9 mouse cellular contexts compared by ENCODE assay signal in genomic region chr5:135185596-135185995, GRCm38 (mm10). TPM values are rescaled to one million over a fixed set of nuclear protein-coding genes. Genes with fewer than 3 reads are reported as not detected.
A peak's percentile ranks its signal among the peaks of the same experiment; 100 is the strongest.
DNase-seq lines count a peak whose midpoint lies in the region; ATAC-seq lines count a peak whose summit lies in the region.
"Had no signal": no experiment of that assay in that cellular context is flagged by ENCODE, and none has a peak within 500 bp of the region (broad histone marks: within the 10 kb centered on the region; RNA-seq: fewer than 3 reads in every experiment).

No protein-coding gene starts in this region.

- no peak overlapping the region for H3K9ac ChIP-seq in limb, embryonic 11.5 days (ENCODE audit: low read length)
- H3K9ac ChIP-seq in embryonic facial prominence, embryonic 11.5 days (replicated peaks; ENCODE audit: low read length), result no peak overlapping the region

- H3K27ac ChIP-seq in limb, embryonic 11.5 days (replicated peaks; ENCODE audit: low read depth, low read length), result no peak overlapping the region
- H3K27ac ChIP-seq in limb, embryonic 10.5 days, result no peak overlapping the region
- H3K27ac ChIP-seq in embryonic facial prominence, embryonic 11.5 days (replicated peaks; ENCODE audit: low read depth, low read length), result no peak overlapping the region

- peaks cover 7% of the 10 kb centered on the region for H3K36me3 ChIP-seq in limb, embryonic 11.5 days (ENCODE audit: control insufficient read depth, insufficient read depth, low read length)
- peaks cover 54% of the 10 kb centered on the region for H3K36me3 ChIP-seq in limb, embryonic 10.5 days
- peaks cover 6% of the 10 kb centered on the region for H3K36me3 ChIP-seq in embryonic facial prominence, embryonic 11.5 days (replicated peaks; ENCODE audit: control insufficient read depth, insufficient read depth, low read depth, low read length)

- WGBS in limb, embryonic 11.5 days, result 34% methylated on average over 3 of the region's 3 CpGs
- WGBS in limb, embryonic 10.5 days, result 45% methylated on average over 3 of the region's 3 CpGs
- 28% methylated on average over 3 of the region's 3 CpGs for WGBS in embryonic facial prominence, embryonic 11.5 days

- DNase-seq in cerebellum, adult 11-12 months, result peak; percentile 50
- no peak for DNase-seq in cerebellum, adult 18-20 months
- DNase-seq in limb, embryonic 11.5 days (ENCODE audit: low spot score), result peak; percentile 28
- DNase-seq in limb, embryonic 10.5 days (ENCODE audit: low spot score), result no peak
- peak; percentile 34 for DNase-seq in embryonic facial prominence, embryonic 11.5 days (ENCODE audit: low spot score)
- peak; percentile 49 to 51 for DNase-seq in natural killer cell, adult 2 months (ENCODE audit: low spot score in 2 of 2)
- no peak for DNase-seq in adrenal gland, postnatal 10 days
- DNase-seq in layer of hippocampus, adult 11-12 months (ENCODE audit: low spot score), result no peak

- H3K4me1 ChIP-seq in limb, embryonic 11.5 days (ENCODE audit: control insufficient read depth, insufficient read depth, low read length), result peaks cover 14% of the 10 kb centered on the region
- H3K4me1 ChIP-seq in limb, embryonic 10.5 days, result peaks cover 26% of the 10 kb centered on the region
- no peaks in the 10 kb centered on the region for H3K4me1 ChIP-seq in embryonic facial prominence, embryonic 11.5 days (ENCODE audit: control insufficient read depth, insufficient read depth, low read length)

- H3K9me3 ChIP-seq in limb, embryonic 11.5 days (ENCODE audit: control insufficient read depth, low read length), result no peaks in the 10 kb centered on the region
- no peaks in the 10 kb centered on the region for H3K9me3 ChIP-seq in limb, embryonic 10.5 days (replicated peaks)
- no peaks in the 10 kb centered on the region for H3K9me3 ChIP-seq in embryonic facial prominence, embryonic 11.5 days (replicated peaks; ENCODE audit: control insufficient read depth, low read length)
- H3K9me3 ChIP-seq: hindbrain, embryonic 15.5 days had no signal

- ATAC-seq in limb, embryonic 11.5 days (ENCODE audit: insufficient number of reproducible peaks, low FRiP score, low TSS enrichment, low read depth), result no peak
- no peak for ATAC-seq in embryonic facial prominence, embryonic 11.5 days (replicated peaks; ENCODE audit: insufficient number of reproducible peaks, low FRiP score, low TSS enrichment, low read depth)

- H3K4me2 ChIP-seq in limb, embryonic 11.5 days (ENCODE audit: low read depth, severe bottlenecking), result no peak overlapping the region
- no peak overlapping the region for H3K4me2 ChIP-seq in embryonic facial prominence, embryonic 11.5 days (ENCODE audit: low read depth, low read length)

- H3K4me3 ChIP-seq in limb, embryonic 11.5 days (ENCODE audit: low read depth, low read length), result no peak overlapping the region
- no peak overlapping the region for H3K4me3 ChIP-seq in limb, embryonic 10.5 days
- H3K4me3 ChIP-seq in embryonic facial prominence, embryonic 11.5 days (ENCODE audit: low read depth, low read length), result no peak overlapping the region

- H3K27me3 ChIP-seq in limb, embryonic 11.5 days (ENCODE audit: control insufficient read depth, insufficient read depth, low read length), result no peaks in the 10 kb centered on the region
- no peaks in the 10 kb centered on the region for H3K27me3 ChIP-seq in limb, embryonic 10.5 days (ENCODE audit: low read depth, poor library complexity, severe bottlenecking)
- H3K27me3 ChIP-seq in embryonic facial prominence, embryonic 11.5 days (ENCODE audit: control insufficient read depth, insufficient read depth, low read length), result no peaks in the 10 kb centered on the region
- H3K27me3 ChIP-seq: hindbrain, embryonic 15.5 days had no signal

RNA-seq across cellular contexts. Expression of gene Baz1b, which starts 1.5 kb away (rescaled TPM):
- polyA plus RNA-seq in limb, embryonic 11.5 days (2014; fragmentation: Nextera tagmentation; extraction: Ambion mirVana), result 71.5 and 77.1 TPM in 2 replicates
- 58.1 and 68.3 TPM in 2 replicates for polyA plus RNA-seq in limb, embryonic 10.5 days (2016; fragmentation: Nextera tagmentation; extraction: Ambion mirVana)
- polyA plus RNA-seq in embryonic facial prominence, embryonic 11.5 days (2014; fragmentation: Nextera tagmentation; extraction: Ambion mirVana), result 60.2 and 65.6 TPM in 2 replicates
- 10 to 100 TPM; 60.4 to 70.1 TPM for total RNA-seq in adrenal gland, postnatal 10 days (2021)

RNA-seq across cellular contexts. Expression of gene Bcl7b, which starts 17.5 kb away (rescaled TPM):
- polyA plus RNA-seq in limb, embryonic 11.5 days (2014; fragmentation: Nextera tagmentation; extraction: Ambion mirVana), result 39.5 and 45.6 TPM in 2 replicates
- 44.5 and 45.4 TPM in 2 replicates for polyA plus RNA-seq in limb, embryonic 10.5 days (2016; fragmentation: Nextera tagmentation; extraction: Ambion mirVana)
- 38.5 and 40.2 TPM in 2 replicates for polyA plus RNA-seq in embryonic facial prominence, embryonic 11.5 days (2014; fragmentation: Nextera tagmentation; extraction: Ambion mirVana)
- 10 to 100 TPM; 41.9 to 43.3 TPM for total RNA-seq in adrenal gland, postnatal 10 days (2021)

RNA-seq across cellular contexts. Expression of gene Tbl2, which starts 36.1 kb away (rescaled TPM):
- polyA plus RNA-seq in limb, embryonic 11.5 days (2014; fragmentation: Nextera tagmentation; extraction: Ambion mirVana), result 21.4 and 22.5 TPM in 2 replicates
- polyA plus RNA-seq in limb, embryonic 10.5 days (2016; fragmentation: Nextera tagmentation; extraction: Ambion mirVana), result 19.4 and 30.7 TPM in 2 replicates
- polyA plus RNA-seq in embryonic facial prominence, embryonic 11.5 days (2014; fragmentation: Nextera tagmentation; extraction: Ambion mirVana), result 20.0 and 20.8 TPM in 2 replicates
- total RNA-seq in adrenal gland, postnatal 10 days (2021), result 10 to 100 TPM; 23.2 to 23.5 TPM

Comparison
In these comparisons a context has a peak if more than half of its experiments do, and no peak if none do; other contexts are left out.
1. DNase-seq: peak in cerebellum, adult 11-12 months (single experiment), limb, embryonic 11.5 days (single experiment), embryonic facial prominence, embryonic 11.5 days (single experiment) and natural killer cell, adult 2 months (2 of 2); none in cerebellum, adult 18-20 months (0 of 2), limb, embryonic 10.5 days (single experiment), adrenal gland, postnatal 10 days (single experiment) and layer of hippocampus, adult 11-12 months (single experiment).